Comparison of ENCODE assay signal across 30 mouse cellular contexts in genomic region chr10:79756660-79757059, GRCm38 (mm10). TPM values are rescaled to one million over a fixed set of nuclear protein-coding genes. Genes with fewer than 3 reads are reported as not detected.
DNase-seq lines count a peak whose midpoint lies in the region; ATAC-seq and TF ChIP-seq lines count a peak whose summit lies in the region.
"Had no signal": no experiment of that assay in that cellular context is flagged by ENCODE, and none has a peak within 500 bp of the region (broad histone marks: within the 10 kb centered on the region; RNA-seq: fewer than 3 reads in every experiment).

No protein-coding gene starts in this region.

- H3K9me3 ChIP-seq in heart, embryonic 12.5 days (replicated peaks), result no peaks in the 10 kb centered on the region
- no peaks in the 10 kb centered on the region for H3K9me3 ChIP-seq in ES-E14 (ENCODE audit: control insufficient read depth, insufficient read depth, low read depth, low read length)
- H3K9me3 ChIP-seq: forebrain, embryonic 10.5 days; forebrain, embryonic 13.5 days; heart, embryonic 10.5 days; hindbrain, embryonic 12.5 days; hindbrain, embryonic 15.5 days had no signal

- ATAC-seq in heart, embryonic 12.5 days (ENCODE audit: insufficient number of reproducible peaks, low FRiP score), result no peak
- ATAC-seq: forebrain, embryonic 13.5 days; forebrain, embryonic 16.5 days; intestine, postnatal 0 days had no signal

- in situ Hi-C loops in ES-E14 (cut with MboI; ENCODE audit: low sequenced_read_pairs in 2 of 2, unreplicated experiment in 2 of 2), result no loop called here

- no peak overlapping the region for H3K4me2 ChIP-seq in heart, embryonic 12.5 days
- H3K4me2 ChIP-seq: forebrain, embryonic 13.5 days; hindbrain, embryonic 12.5 days; hindbrain, embryonic 15.5 days had no signal

- H3K27me3 ChIP-seq in heart, embryonic 12.5 days (replicated peaks), result 0 out of 2 replicates have a peak, but pooled peaks cover 10% of the 10 kb centered on the region
- H3K27me3 ChIP-seq: forebrain, embryonic 13.5 days; hindbrain, embryonic 12.5 days; hindbrain, embryonic 15.5 days had no signal

- no peak overlapping the region for H3K27ac ChIP-seq in heart, embryonic 12.5 days (ENCODE audit: poor library complexity, severe bottlenecking)
- no peak overlapping the region for H3K27ac ChIP-seq in ES-E14 (ENCODE audit: insufficient read depth, low read depth, low read length, poor library complexity, severe bottlenecking)
- H3K27ac ChIP-seq: forebrain, embryonic 10.5 days; forebrain, embryonic 13.5 days; gastrocnemius, adult 2 months; heart, adult 2 months; heart, embryonic 10.5 days; hindbrain, embryonic 12.5 days; hindbrain, embryonic 15.5 days had no signal

- 86% methylated on average over 24 of the region's 24 CpGs for WGBS in heart, embryonic 12.5 days

- peaks cover 56% of the 10 kb centered on the region for H3K36me3 ChIP-seq in heart, embryonic 12.5 days
- H3K36me3 ChIP-seq in ES-E14 (ENCODE audit: control insufficient read depth, insufficient read depth, low read length, poor library complexity, severe bottlenecking), result peaks cover 30% of the 10 kb centered on the region

- H3K4me1 ChIP-seq in heart, embryonic 12.5 days (replicated peaks), result peaks cover 8% of the 10 kb centered on the region
- peaks cover 2 to 7% of the 10 kb centered on the region in 2 experiments; a peak in 2 of 4 replicates for H3K4me1 ChIP-seq in ES-E14 (ENCODE audit: control insufficient read depth in 2 of 2, insufficient read depth in 2 of 2, low read length in 2 of 2, poor library complexity in 1 of 2)

- peak; percentile 83 for DNase-seq in heart, adult 11 months
- DNase-seq in right cerebral cortex, postnatal 14 days, result peak; percentile 17
- no peak for DNase-seq in right cerebral cortex, postnatal 4 days
- DNase-seq in ES-E14 (ENCODE audit: low read depth, low spot score), result no peak
- DNase-seq in Muller cell, postnatal 12 days (ENCODE audit: inconsistent ontology term), result no peak
- no peak for DNase-seq in gastrocnemius, adult 8-10 months (ENCODE audit: low spot score in 2 of 2)
- DNase-seq: adrenal gland, adult 2 months; adrenal gland, postnatal 14 days; B cell, adult 2 months; cerebellum, adult 11 months; cerebellum, adult 8-10 months; cerebellum, postnatal 14 days; gastrocnemius, adult 2 months; gastrocnemius, postnatal 25 days; heart, adult 2 months had no signal

- H3K4me3 ChIP-seq in heart, embryonic 12.5 days, result no peak overlapping the region
- H3K4me3 ChIP-seq in ES-E14 (ENCODE audit: insufficient read depth in 1 of 2, low read depth in 1 of 2, low read length in 2 of 2, poor library complexity in 1 of 2, severe bottlenecking in 1 of 2), result peak overlapping the region; percentile 27 to 53; a peak in 3 of 4 replicates
- H3K4me3 ChIP-seq: forebrain, embryonic 10.5 days; forebrain, embryonic 13.5 days; gastrocnemius, adult 2 months; heart, adult 2 months; heart, embryonic 10.5 days; hindbrain, embryonic 12.5 days; hindbrain, embryonic 15.5 days had no signal

- no peak overlapping the region for H3K9ac ChIP-seq in heart, embryonic 12.5 days
- no peak overlapping the region for H3K9ac ChIP-seq in ES-E14 (ENCODE audit: insufficient read depth, low read depth, low read length, poor library complexity, severe bottlenecking)
- H3K9ac ChIP-seq: forebrain, embryonic 13.5 days; hindbrain, embryonic 12.5 days; hindbrain, embryonic 15.5 days had no signal

TF ChIP-seq in ES-E14, 5 proteins besides CTCF, POLR2A, EP300 and RAD21:
- no peak for TF ChIP-seq HCFC1 (IDR thresholded peaks at IDR 0.05; ENCODE audit: borderline replicate concordance, insufficient read depth, low read length)
- no peak for TF ChIP-seq ZNF384 (IDR thresholded peaks at IDR 0.05; ENCODE audit: low read depth, low read length)
- TF ChIP-seq ZC3H11A (IDR thresholded peaks at IDR 0.05; ENCODE audit: borderline replicate concordance, low read depth, low read length), result no peak
- TF ChIP-seq MAFK (IDR thresholded peaks at IDR 0.05; ENCODE audit: insufficient read depth, low read depth, low read length), result no peak
- no peak for TF ChIP-seq CHD2 (IDR thresholded peaks at IDR 0.05; ENCODE audit: low read depth, low read length)

RNA-seq across cellular contexts. Expression of gene Fgf22, which starts 1.8 kb away (rescaled TPM):
- 0.22 and 0.38 TPM in 2 replicates for polyA plus RNA-seq in heart, embryonic 12.5 days (2016; fragmentation: Nextera tagmentation; extraction: Ambion mirVana)
- total RNA-seq in ES-E14 (2012; rRNA removed), result 1.5 and 1.9 TPM in 2 replicates
- total RNA-seq in gastrocnemius, adult 8-10 months (2022), result not detected
- total RNA-seq: adrenal gland, adult 2 months; adrenal gland, postnatal 14 days; adrenal gland, postnatal 4 days; gastrocnemius, adult 2 months; gastrocnemius, postnatal 25 days; heart, adult 2 months; heart, postnatal 25 days; hematopoietic stem cell, adult 5-6 weeks had no signal
- polyA plus RNA-seq: gonadal fat pad, adult 2 months; heart, adult 2 months; intestine, postnatal 0 days had no signal

RNA-seq across cellular contexts. Expression of gene Rnf126, which starts 10.1 kb away (rescaled TPM):
- polyA plus RNA-seq in heart, embryonic 12.5 days (2016; fragmentation: Nextera tagmentation; extraction: Ambion mirVana), result 78.7 and 78.9 TPM in 2 replicates
- 66.7 and 70.8 TPM in 2 replicates for total RNA-seq in ES-E14 (2012; rRNA removed)
- total RNA-seq in gastrocnemius, adult 8-10 months (2022), result 10 to 100 TPM; 51.9 to 80.5 (median 53.3) TPM

RNA-seq across cellular contexts. Expression of gene Polrmt, which starts 10.3 kb away (rescaled TPM):
- polyA plus RNA-seq in heart, embryonic 12.5 days (2016; fragmentation: Nextera tagmentation; extraction: Ambion mirVana), result 35.4 and 35.9 TPM in 2 replicates
- 109 and 159 TPM in 2 replicates for total RNA-seq in ES-E14 (2012; rRNA removed)
- total RNA-seq in gastrocnemius, adult 8-10 months (2022), result 10 to 100 TPM; 34.1 to 47.2 (median 38.3) TPM

RNA-seq across cellular contexts. Expression of gene Fstl3, which starts 20.4 kb away (rescaled TPM):
- 21.1 and 21.9 TPM in 2 replicates for polyA plus RNA-seq in heart, embryonic 12.5 days (2016; fragmentation: Nextera tagmentation; extraction: Ambion mirVana)
- total RNA-seq in ES-E14 (2012; rRNA removed), result 5.7 and 7.1 TPM in 2 replicates
- total RNA-seq in gastrocnemius, adult 8-10 months (2022), result 1 to 10 TPM in 2 of 4 experiments, under 1 TPM in 2; 0.73 to 1.2 (median 1.1) TPM

RNA-seq across cellular contexts. Expression of gene Prss57, which starts 34.1 kb away (rescaled TPM):
- polyA plus RNA-seq in heart, embryonic 12.5 days (2016; fragmentation: Nextera tagmentation; extraction: Ambion mirVana), result 0.24 TPM in 1 of 2 replicates, not detected in the other
- 0.27 and 0.37 TPM in 2 replicates for total RNA-seq in ES-E14 (2012; rRNA removed)
- not detected for total RNA-seq in gastrocnemius, adult 8-10 months (2022)
- total RNA-seq: adrenal gland, postnatal 14 days; gastrocnemius, adult 2 months; gastrocnemius, postnatal 25 days; heart, adult 2 months; heart, postnatal 25 days had no signal
- polyA plus RNA-seq: adrenal gland, adult 2 months; embryonic facial prominence, embryonic 11.5 days; embryonic facial prominence, embryonic 14.5 days; forebrain, embryonic 10.5 days; heart, embryonic 10.5 days; heart, postnatal 0 days had no signal

Comparison
In these comparisons a context has a peak if more than half of its experiments do, and no peak if none do; other contexts are left out.
1. DNase-seq: peak in heart, adult 11 months (single experiment) and right cerebral cortex, postnatal 14 days (single experiment); none in right cerebral cortex, postnatal 4 days (single experiment), ES-E14 (single experiment), Muller cell, postnatal 12 days (single experiment) and gastrocnemius, adult 8-10 months (0 of 2).